Mouse (Mus musculus) splenic B cell, adult 2 months (primary cell): Measurements from ENCODE around the gene Dnah8.
"Not testable (repeated sequence)": the region's sequence is repeated elsewhere in the genome, so short reads cannot be mapped to it uniquely, and the experiment has no call there.

Experiments
- DNase-seq: peaks from one replicate; pipeline ENCODE4 v3.0.0-alpha.2; 2011; ENCODE audit warnings: low read depth, low spot score
- H3K27me3 ChIP-seq: 2 replicates; pipeline ENCODE4 v1.6.1; 2012; ENCODE audit warnings: mild to moderate bottlenecking, low read length, moderate library complexity, mixed read lengths; ENCODE audit not compliant: control insufficient read depth, poor library complexity, insufficient read depth, severe bottlenecking
- H3K36me3 ChIP-seq: 2 replicates; pipeline ENCODE4 v1.6.1; 2012; ENCODE audit warnings: mild to moderate bottlenecking, low read length, moderate library complexity, mixed read lengths; ENCODE audit not compliant: control insufficient read depth, poor library complexity, insufficient read depth, severe bottlenecking

The Dnah8 gene

GRCm38 (mm10) chr17:30624132-30624531, at the start of gene Dnah8:
Gene Dnah8 (plus strand): TSS chr17:30624354.
- not testable (repeated sequence) for H3K36me3 ChIP-seq, DNase-seq, H3K27me3 ChIP-seq

DNA sequence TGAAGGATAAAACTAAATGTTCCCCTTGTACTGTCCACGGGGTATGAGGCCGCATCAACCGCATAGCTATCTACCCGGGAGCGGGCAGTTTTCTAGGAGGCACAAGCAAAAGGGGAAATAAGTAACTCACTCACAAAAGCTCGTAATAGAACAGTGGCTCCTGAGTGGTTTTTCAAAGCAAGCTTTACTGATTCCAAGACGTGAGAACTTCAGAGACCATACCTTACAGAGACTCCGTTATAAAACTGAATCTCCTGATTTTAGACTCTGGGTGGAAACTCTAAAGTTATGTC, 49.4 kb upstream of the Dnah8 start:
- Histone ChIP-seq H3K27me3 (no peaks in the 10 kb centered on the region), H3K36me3 (no peaks in the 10 kb centered on the region)
- peak; percentile 22 for DNase-seq

- no peaks in the 10 kb centered on the region for H3K27me3 ChIP-seq
- no peaks in the 10 kb centered on the region for H3K36me3 ChIP-seq
- peak; percentile 51 for DNase-seq
Observed at GRCm38 (mm10) chr17:30575121-30575904, 48.8 kb upstream of the Dnah8 start.

GRCm38 (mm10) chr17:30575941-30576773, 48.0 kb upstream of the Dnah8 start, which contains the start of gene Btbd9:
Gene Btbd9 (minus strand): TSS chr17:30576488.
- Histone ChIP-seq H3K36me3 (no peaks in the 10 kb centered on the region), H3K27me3 (no peaks in the 10 kb centered on the region)
- peak; percentile 96 for DNase-seq

DNA sequence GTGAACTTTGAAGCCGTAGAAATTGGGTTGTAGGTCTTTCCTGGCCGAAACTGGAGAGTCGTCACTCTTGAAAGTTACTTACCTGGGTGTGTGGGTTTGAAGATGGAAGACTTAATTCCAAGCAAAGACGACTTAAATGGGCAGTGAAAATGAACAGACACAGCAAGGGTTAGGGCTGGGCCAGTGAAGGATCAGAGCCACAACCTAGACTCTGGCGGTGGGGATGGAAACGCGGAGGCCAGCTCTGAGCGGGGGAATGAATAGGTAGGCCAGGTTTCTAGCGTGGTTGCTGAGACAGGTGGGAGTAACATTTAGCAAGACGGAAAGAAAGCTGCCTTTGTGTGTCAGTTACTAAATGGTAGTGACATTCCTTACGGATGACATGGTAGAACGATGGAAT, 47.2 kb upstream of the Dnah8 start:
- no peaks in the 10 kb centered on the region for H3K27me3 ChIP-seq
- DNase-seq: no peak
- no peaks in the 10 kb centered on the region for H3K36me3 ChIP-seq

GRCm38 (mm10) chr17:30580781-30581180, 43.4 kb upstream of the Dnah8 start:
- H3K27me3 ChIP-seq: no peaks in the 10 kb centered on the region
- H3K36me3 ChIP-seq: no peaks in the 10 kb centered on the region
- DNase-seq: no peak

DNA sequence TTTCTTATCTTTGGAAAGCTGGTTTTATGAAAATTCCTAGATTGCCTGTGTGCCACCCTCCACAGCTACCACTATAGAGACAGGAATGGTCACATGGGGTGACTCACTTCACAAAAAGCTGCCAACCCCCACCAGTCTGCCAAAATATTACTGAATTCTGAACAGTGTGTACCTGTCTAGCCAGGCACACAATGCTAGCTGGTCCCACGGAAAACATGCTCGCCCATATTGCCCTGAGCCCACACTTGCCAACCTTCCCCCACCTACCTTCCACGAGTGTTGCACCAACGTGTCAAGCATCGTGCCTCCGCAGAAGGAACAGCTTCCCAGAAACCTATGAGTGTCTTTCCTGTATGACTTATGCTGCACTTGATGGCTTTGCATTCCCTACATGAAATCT, 43.0 kb upstream of the Dnah8 start:
- Histone ChIP-seq H3K27me3 (no peaks in the 10 kb centered on the region), H3K36me3 (no peaks in the 10 kb centered on the region)
- no peak for DNase-seq

- no peak for DNase-seq
- no peaks in the 10 kb centered on the region for H3K36me3 ChIP-seq
- H3K27me3 ChIP-seq: no peaks in the 10 kb centered on the region
Observed at GRCm38 (mm10) chr17:30582313-30582712, 41.8 kb upstream of the Dnah8 start.

GRCm38 (mm10) chr17:30583258-30584001, 40.7 kb upstream of the Dnah8 start:
- Histone ChIP-seq H3K36me3 (no peaks in the 10 kb centered on the region), H3K27me3 (no peaks in the 10 kb centered on the region)
- DNase-seq: no peak

DNA sequence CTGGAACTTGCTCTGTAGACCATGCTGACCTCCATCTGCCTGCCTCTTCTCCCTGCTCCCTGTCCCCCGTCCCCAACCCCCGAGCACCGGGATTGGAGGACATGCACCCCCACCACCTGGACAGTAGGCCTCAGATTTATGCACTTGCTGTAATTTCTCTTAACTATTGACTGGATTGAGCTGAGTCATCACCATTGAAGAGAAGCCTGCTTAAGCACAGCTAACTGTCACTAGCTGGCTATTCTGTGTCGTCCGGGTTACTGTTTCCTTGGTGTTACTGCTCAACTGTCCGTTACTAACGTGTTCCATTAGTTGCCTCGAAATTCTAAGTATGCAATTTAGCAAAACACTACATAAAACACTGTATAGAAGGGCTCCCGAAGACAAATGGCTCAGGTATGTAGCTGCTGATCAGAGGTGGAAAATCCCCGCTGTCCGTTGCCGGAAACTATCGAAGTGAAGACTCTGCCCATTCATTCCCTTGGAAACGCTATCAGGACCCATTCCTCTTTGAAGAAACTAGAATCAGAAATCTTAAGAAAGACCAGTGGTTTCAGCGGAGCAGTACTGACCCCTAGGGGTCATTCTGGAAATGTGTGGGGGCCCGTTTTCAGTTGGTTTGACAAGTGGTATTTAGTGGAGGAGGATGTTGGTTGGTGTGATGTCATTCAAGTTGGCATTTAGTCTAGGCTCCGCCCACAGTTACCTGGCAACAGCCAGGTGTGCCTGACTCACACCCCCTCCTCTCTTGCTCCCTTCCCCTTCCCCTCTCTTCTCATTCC, 33.5 kb upstream of the Dnah8 start:
- Histone ChIP-seq H3K36me3 (peaks cover 1% of the 10 kb centered on the region; the same call in 1 of the 2 replicates), H3K27me3 (no peaks in the 10 kb centered on the region)
- DNase-seq: peak; percentile 77

GRCm38 (mm10) chr17:30594407-30594806, 29.7 kb upstream of the Dnah8 start:
- Histone ChIP-seq H3K36me3 (peaks cover 12% of the 10 kb centered on the region), H3K27me3 (no peaks in the 10 kb centered on the region)
- DNase-seq: no peak

- H3K36me3 ChIP-seq: peaks cover 12% of the 10 kb centered on the region
- DNase-seq: no peak
- H3K27me3 ChIP-seq: no peaks in the 10 kb centered on the region
Observed at GRCm38 (mm10) chr17:30594846-30595245, 29.3 kb upstream of the Dnah8 start.

DNA sequence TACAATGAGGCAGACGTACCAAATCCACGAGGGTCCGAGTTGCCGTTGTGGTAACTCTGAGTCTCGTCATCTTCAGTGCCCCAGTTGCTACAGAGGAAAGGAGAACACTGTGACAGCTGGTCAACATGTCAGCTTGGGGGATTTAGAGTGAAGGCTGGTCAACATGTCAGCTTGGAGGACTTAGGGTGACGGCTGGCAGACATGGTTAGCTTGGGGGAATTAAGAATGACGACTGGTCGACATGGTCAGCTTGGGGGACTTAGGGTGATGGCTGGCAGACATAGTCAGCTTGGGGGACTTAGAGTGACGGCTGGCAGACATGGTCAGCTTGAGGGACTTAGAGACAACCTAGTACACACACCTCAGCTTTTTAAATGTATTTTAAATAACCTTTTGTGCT, 26.4 kb upstream of the Dnah8 start:
- Histone ChIP-seq H3K27me3 (no peaks in the 10 kb centered on the region), H3K36me3 (peaks cover 14% of the 10 kb centered on the region)
- DNase-seq: no peak

- no peak for DNase-seq
- Histone ChIP-seq H3K27me3 (no peaks in the 10 kb centered on the region), H3K36me3 (peaks cover 14% of the 10 kb centered on the region)
Observed at GRCm38 (mm10) chr17:30598300-30598699, 25.9 kb upstream of the Dnah8 start.
